Mouse (Mus musculus) adrenal gland, adult 8-10 months (tissue): ENCODE results near the gene Armc12. TPM values are rescaled to one million over a fixed set of nuclear protein-coding genes. Genes with fewer than 3 reads are reported as not detected.

Experiments
- DNase-seq: peaks from one replicate; pipeline ENCODE4 v3.0.0; 2022
- total RNA-seq, 4 experiments: library from RNA; stranded (reverse); gene quantifications; 2 replicates each; pipeline ENCODE4 v1.2.4; 2022

The Armc12 gene
- total RNA-seq, 4 experiments from 2014 or later: not detected

DNA sequence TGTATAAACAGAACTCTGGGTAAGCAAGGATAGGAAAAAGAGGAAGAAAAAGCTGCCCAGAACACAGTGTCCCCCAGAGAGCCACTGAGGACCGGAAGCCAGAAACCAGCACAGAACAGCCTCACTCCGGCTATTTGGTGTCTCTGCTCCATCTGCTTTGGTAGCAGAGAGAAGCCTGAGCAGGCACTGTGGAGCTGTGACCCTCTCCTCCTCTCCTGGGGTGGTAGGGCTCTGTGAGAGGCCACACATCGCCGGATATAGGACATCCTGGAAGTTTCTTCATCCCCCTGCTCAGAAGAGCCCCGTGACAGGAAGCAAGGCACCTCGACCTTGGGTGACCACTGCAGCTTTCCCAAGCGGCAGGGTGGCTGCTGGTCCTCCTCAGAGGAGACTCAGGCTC, 16.8 kb upstream of the Armc12 start:
- no peak for DNase-seq

DNA sequence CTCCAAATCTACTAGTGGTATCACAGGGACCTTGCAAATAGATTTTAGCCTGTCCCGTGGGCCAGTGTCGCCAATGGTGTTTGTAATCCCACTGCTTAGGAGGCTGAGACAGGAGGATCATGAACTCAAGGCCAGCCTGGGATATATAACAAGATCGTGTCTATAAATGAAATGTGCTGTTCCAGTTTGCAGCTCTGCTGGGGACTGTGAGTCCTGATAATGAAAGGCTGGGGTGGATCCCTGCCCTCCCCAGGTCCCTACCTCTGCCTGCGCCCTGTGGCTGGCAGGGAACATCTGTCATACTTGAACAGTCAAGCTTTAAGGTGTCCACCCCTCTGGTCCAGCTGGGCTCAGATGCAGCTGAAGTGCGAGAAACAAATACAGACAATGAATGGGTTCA, 16.1 kb upstream of the Armc12 start:
- DNase-seq: no peak

DNA sequence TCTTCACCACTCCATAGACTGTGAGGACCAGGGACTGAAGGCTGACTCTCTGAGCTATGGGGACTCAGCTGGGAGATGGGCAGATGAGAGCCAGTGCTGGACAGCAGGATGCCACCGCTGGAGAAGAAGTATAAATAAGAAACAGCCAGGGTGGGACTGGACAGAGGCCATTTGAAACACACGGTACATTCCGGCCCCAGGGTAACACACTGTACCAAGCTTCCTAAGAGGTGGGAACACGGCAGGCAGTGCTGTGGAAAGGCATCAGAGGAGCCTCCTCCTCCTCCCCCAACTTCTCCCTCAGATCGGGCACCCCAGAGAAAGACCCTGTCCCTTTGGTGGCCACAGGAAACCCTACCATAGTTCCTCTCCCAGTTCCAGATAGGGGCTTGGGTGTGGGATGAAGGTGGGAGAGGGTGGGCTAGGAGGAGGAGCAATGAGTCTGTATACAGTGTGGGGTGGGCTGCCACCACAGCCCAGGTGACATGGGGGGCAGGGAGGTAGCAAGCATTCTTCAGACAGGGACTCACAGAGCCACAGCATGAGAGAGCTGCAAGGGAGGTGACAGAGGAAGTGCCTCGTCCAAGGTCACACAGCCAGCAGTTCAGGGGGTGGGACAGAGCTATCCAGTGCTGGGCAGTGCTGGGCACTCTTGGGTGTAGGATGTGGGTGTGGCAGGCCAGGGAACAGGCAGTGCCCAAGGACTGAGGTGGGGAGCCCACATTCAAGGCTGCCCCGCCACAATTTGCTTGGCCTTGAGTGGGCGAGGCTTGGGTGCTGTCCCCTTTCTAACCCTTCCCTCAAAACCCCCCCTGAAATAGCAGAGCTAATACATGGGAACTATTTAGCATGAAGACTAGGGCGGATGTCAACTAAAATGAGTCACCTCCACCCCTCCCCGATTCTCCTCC, 14.9 kb upstream of the Armc12 start:
- peak; percentile 69 for DNase-seq

DNA sequence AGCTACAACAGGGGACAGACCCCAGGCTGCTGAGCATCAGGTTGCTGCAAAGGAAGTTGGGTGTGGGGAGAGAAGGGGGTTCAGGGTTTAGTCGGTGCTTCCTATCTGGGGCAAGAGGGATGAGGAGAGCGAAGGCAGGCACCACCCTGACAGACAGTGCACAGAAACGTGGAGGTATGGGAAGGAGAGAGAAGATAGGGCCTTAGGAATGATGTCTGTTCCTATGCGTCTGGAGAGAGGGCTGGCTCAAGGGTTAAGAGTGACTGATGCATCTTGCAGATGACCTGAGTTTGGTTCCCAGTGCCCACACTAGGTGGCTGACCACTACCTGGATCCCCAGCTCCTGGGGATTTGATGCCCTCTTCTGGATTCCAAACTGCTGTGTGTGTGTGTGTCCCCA, 13.7 kb upstream of the Armc12 start:
- no peak for DNase-seq

DNA sequence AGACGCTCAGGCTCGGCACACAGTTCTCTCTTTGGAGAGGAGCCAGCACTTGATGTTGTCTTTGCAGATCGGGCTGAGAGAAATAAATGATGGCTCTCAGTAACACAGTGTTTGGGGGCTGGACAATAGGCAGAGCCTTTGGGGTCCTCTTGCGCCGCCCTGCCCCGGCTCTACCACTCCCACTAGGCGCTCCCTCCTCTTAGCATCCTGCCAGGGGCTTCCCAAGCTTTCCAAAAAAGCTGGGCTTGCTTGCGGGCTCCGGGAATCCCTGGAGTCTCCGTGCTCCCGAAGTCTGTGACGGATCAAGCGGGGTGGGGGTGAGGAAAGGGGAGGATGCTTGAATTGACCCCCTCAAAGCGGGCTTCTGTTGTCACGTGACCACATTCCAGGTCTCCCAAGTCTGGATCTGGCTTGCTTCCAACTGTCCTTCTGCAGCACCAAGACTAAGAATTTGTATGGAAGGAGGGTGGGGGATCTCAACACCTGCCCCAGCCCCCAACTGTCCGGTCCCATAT, 13.1 kb upstream of the Armc12 start, which contains the start of gene Fkbp5:
Gene Fkbp5 (minus strand): TSS at position 87 of the 515 bp plus-strand sequence.
- DNase-seq: peak; percentile 68

DNA sequence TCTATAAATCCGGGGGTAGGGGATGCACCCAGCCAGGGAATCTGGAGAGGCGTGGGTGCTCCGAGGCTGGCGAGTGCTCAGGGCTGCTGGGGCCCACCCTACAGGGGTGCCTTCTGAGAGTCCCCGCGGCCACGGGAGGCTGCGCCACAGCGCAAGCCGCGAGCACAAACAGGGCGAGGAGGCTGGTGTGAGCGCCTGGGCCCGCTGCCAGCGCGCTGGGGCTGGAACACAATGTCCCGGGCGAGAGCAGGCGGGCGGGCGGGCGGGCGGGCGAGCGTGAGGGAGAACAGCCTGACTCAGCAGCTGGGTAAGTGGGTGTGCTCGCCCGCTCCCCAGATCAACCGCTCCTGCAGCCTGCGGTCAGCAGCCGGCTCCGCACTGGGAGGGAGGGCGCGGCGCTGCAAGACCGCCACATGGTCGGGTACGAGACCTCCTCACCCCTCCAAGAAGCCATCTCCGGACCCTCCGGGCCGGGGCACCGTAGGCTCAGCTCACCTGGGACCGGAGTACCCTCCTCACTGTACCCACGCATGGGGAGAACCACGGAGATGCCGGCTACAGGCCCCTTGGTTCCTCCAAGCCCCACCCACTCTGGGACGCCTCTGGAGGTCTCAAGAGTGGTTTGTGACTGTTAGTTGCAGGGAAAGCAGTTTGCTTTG, 12.5 kb upstream of the Armc12 start:
- peak; percentile 85 for DNase-seq

DNA sequence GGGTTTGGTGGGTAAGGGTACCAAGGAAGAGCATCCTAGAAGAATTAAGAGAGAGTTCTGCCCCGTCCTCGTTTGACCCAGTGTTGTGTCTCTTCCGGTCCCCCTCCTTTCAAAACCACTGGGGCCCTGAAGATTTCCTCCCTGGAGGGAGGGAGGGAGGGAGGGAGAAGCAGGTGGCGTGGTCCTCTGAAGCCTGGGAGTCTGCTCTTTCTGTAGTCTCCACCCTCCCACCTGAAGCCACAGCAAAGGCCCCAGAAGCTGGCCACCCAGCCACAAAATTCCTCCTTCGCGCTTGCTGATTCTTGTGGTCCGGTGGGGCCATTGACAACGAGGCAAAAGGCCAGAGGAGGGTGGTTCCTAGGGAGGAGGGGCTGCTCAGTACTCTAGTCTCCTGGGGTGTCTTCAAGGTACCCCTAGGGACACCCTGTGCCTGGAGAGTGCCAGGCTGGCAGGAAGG, 12.0 kb upstream of the Armc12 start:
- DNase-seq: no peak

DNA sequence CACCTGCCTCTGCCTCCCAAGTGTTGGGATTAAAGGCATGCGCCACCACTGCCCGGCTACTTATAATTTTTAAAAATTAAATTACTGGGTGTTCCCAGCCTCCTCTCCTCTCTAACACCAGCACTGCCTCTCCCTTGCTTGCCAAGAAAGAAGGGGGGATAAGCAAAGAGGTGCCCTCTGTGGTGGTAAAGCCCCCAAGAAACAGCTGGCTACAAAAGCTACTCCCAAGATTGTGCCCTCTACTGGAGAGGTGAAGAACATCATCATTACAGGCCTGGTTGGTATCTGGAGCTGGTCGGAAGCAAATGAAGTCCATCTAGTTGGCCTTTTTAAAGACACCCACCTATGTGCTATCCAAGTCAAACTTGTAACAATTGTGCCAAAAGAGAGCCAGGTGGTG, 10.8 kb upstream of the Armc12 start:
- DNase-seq: no peak

DNA sequence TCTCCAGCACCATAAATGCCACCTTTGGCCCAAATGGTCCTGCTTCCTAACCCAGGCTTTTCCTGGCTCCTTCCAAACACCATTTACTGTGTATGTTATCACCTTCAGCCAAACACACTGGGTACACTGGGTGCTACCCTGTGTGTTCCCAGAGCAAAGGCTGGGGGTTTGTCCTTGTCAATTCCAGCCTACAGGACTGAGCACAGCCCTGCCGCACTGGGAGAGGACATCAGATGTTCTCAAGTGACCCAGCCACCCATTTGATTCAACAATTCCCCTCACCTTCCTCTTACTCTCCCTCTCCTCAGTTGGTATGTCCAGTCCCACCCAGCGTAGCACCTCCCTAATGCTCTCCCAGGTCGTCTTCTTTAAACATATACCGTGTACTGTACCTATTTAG, 10.0 kb upstream of the Armc12 start:
- DNase-seq: no peak

DNA sequence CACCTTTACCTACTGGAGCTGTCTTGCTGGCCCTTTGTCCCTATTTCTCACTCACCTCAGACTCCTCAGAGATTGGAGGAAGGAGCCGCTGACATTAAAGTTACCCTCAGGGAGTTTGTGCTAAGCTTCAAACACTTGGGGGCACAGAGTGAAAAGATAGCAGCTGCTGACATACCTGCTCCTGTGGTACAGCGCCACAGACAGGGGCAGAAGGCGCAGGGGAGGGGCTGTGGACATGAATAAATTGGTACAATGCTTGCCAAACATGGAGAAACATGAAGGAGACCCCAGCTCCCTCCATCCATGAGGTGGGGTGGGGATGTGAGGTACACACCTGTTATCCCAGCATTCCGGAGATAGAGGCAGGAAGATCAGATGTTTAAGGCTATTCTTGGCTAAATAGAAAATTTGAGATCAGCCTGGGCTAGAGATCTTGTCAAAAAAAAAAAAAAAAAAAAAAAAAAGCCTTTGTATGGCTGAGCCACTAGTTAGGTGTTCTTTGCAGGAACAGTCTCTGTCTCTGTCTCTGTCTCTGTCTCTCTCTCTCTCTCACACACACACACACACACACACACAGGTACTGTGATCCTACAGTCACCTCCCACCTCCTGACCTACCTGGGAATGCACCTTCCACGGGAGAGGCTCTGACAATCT, 9.4 kb upstream of the Armc12 start:
- DNase-seq: no peak

DNA sequence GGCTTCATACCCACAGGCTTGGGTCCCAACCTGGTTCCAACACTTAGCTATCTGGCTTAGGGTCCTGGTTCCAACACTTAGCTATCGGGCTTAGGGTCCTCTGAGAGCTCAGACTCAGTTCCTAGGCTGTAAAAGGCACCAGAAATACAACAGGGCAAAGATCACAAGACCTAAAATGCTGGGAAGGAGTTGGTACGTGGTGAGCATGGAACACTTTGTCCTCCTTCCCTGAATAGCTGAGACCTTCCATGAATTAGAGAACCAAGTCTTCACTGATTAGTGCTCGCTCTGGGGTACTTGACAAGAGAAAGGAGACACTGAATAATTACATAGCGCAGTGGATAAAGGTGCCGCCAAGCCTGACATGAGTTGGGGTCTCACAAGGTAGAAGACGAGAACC, 8.7 kb upstream of the Armc12 start:
- no peak for DNase-seq

DNA sequence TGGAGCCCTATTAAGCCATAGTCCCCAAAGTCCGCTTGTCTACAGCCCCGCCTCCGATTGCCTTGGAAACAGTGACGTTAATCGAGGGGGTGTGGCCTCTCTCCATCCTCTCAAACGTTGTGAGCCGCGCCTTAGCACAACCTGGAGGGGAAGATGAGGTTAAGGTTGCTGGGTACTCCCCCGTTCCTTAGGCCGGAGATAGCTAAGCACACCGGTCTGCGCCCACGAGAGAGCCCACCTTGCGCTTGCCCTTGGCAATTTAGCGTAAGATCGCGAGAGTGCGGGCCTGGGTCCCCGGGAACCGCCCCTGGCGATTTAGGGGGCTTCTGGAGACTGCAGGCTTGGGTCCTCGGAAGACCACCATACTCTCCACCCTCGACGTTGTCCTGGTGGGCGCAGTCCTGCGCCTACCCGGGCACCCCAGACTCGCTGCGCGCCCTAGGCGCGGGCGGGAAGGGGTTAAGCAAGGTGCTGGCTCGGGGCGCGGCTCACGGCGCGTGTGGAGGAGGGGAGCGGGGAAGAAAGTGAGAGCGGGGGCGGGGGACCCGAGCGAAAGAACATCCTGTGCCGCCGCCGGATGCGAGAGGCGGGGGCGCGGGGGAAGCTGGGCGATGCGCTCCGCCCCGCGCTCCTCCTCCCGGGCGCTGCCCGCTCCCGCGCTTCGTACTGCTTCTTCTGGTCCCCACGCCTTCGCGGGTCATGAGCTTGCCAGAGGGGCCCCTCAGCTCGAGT, 7.8 kb upstream of the Armc12 start:
- DNase-seq: peak; percentile 90

DNA sequence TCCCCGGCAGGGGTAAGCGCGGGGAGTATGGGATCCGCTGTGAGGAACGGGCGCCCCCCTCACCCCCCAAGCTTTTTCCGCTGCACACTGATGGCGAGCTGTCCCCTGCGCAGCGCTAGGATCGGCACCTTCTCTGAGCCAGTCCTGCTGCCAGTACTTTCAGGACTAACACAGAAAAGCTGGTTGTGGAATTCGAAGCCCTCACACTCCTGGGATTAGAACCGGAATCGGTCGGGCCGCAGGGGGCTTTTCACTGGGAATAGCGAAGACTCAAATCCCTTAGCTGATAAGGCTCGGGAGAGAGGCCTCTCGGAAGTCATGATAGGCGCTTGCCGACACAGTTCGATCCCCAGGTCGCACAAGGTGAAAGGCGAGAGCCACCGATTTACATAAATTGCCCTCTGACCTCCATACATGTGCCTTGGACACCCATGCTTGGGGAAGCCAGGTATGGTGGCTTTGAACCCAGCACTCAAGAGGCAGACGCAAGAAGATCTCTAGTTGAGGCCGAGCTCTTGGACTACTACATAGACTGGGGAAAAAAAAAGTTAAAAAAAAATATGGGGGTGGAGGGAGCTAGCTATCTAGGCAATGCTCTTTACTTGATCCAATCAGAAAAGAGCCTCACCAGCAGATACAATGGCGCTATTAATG, 7.1 kb upstream of the Armc12 start:
- no peak for DNase-seq

DNA sequence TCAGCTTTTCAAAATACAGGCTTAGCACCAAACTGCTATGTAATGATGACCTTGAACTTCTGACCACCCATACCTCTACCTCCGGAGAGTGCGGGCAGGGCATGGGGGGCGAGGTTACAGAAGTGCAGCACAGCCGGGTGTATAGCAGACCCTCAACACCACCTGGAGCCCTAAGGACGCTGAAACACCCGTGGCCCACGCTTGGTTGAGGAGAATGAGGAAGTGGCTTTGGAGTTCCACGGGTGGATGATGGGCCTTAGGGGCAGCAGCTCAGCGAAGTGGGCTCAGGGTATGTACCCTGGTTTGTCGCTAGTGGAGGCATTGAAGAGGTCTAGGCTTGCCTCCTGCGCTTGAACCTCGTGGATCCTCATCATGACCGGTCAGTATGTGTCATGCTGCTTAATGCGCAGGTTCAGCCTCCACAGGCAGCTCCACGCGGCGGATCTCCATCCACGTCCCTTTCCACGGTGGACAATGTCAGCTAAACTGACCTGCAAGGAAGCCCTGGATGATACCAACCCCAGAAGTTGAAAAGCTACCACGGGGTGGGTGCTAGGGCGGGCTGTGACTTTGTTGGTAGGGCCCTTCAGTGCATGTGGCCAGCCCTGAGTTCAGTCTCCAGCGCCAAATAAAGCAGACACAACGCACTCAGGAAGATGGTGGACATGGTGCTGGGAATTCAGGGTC, 6.5 kb upstream of the Armc12 start:
- DNase-seq: no peak

DNA sequence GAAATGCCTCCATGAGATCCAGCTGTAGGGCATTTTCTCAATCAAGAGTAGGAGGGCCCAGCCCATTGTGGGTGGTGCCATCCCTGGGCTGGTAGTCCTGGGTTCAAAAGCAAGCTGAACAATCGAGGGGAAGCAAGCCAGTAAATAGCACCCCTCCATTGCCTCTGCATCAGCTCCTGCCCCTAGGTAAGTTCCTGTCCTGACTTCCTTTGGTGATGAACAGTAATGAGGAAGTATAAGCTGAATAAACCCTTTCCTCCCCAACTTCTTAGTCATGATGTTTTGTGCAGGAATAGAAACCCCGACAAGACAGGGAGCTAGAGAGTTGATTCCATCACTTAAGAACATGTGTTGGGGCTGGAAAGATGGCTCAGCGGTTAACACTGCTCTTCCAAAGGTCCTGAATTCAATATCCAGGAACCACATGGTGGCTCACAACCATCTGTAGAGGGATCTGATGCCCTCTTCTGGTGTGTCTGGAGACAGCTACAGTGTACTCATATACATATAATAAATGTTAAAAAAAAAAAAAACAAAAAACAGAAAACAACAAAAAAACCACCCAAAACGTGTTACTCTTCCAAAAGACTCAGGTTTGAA, 5.7 kb upstream of the Armc12 start:
- DNase-seq: no peak

DNA sequence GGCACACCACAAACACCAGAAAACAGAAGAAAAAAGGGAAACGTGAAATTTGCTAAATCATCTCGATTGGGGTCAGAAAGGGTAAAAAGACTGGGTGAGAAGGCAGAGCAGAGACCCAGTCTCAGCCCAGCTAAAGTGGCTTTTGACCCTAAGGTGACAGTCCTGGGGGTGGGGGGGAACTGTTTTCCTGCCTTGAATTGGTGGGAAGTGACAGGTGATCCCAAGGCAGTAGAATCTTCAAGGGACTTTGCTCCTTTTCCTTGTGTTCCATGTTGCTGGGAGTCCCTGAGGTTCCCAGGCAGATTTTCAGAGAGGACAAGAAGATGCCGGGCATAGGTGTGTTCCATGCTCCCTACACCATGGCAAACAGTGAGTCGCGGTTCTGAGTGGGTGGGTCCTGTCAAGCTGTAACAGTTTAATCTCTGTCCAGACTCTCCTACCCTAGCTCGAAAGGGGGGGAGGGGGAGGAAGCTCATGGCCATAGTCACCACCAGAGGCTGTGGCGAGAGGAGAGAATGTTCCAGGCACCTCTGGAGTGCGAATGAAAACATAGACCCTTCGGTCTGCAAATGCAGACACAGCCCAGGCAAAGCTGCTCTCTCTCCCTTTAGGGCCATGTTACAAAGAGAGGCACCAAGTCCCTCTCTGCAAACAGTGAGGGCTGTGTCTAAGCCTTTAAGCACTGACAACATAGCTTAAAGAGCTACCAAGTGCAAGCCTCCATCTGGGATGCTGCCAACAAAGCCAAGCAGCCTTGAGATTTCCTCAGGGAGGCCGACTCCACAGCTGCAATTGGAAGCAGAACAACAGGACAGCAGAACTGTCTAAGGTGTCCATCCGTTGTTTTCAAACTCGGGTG, 3.2 kb upstream of the Armc12 start:
- DNase-seq: no peak

DNA sequence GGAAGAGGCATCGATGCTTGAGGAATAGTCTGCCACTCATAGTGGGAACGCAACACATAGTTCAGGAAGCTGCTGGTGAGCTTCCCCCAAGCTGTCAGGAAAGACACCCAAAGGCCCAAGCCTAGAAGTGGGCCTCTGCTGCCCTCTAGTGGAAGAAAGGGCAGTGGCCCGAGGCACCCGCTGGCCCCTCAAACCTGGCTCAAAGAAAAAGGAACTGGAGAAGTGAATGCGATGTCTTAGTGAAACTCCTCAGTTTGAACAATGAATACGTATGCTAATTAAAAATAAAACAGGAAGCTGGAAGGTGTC, 2.6 kb upstream of the Armc12 start:
- DNase-seq: no peak

DNA sequence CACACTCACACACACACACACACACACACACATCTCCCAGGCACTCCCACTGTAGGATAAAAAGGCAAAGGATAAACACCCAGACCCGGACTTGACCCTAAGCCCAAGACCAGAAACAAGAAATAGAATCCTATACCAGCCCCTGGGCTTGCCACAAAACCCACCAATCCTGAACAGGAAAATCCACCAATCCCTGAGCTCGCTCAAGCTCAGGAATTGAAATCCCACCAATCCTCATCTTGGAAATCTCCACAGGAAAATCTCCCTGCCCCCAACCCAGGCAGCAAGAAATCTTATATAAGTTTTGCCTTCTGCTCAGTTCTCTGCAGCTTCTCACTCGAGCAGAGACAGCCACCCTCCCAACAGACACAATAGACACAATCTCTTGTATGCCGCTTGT, 1.5 kb upstream of the Armc12 start:
- DNase-seq: no peak

DNA sequence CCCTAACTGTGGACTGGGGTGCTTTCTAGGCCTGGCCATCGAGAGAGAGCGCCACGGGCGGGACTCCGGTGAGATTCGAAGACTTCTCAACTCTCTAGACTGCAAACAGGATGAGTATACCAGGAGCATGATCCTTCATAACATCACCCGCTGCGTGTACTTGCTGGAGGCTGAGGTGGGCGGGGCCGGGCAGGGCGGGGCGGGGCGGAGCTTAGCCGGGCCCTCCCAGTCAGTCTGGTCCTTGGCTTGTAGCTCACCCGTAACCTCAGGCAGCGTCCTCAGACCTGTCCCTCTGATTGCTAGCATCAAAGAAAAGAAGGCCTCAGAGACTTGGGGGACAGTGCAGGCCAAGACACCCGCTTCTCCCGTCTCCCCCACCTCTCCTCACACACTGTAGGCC, 1.3 kb downstream of the Armc12 start:
- no peak for DNase-seq

DNA sequence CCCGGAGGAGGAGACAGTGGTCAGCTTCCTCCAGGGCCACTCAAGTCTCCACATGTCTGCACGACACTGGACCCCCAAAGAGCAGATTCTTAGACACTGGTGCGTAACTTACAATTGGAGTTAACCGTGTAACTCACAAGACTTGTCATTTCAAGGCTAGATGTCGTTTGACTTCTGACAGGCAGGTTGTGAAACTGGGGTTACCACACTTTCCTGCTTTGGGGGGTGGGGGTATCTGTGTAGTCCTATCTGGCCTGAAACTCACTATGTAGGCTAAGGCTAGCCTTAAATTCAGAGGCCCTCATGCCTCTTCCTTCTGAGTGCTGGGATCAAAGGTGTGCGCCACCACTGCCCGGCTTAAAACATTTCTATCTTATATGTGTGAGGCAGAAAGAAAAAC, 2.0 kb downstream of the Armc12 start:
- DNase-seq: no peak
